Mouse (Mus musculus) hindbrain, embryonic 14.5 days (tissue): ENCODE measurements around the gene Bex4. TPM values are rescaled to one million over a fixed set of nuclear protein-coding genes. Genes with fewer than 3 reads are reported as not detected.
"Not testable (repeated sequence)": the region's sequence is repeated elsewhere in the genome, so short reads cannot be mapped to it uniquely, and the experiment has no call there.

Experiments
- ATAC-seq: fragments of 200-750 bp; cut with Nextera tagmentation; 2 replicates; pipeline ENCODE4 v1.8.0; 2017; ENCODE audit warnings: moderate number of reproducible peaks, mild to moderate bottlenecking, moderate TSS enrichment, moderate library complexity; ENCODE audit not compliant: low FRiP score
- DNase-seq: peaks from one replicate; pipeline ENCODE4 v3.0.0-alpha.2; 2015; ENCODE audit warnings: low spot score
- H3K27ac ChIP-seq: fragments of 300-500 bp; sonication (generic); 2 replicates; pipeline ENCODE4 v1.5.1; 2014; ENCODE audit warnings: mild to moderate bottlenecking, moderate library complexity
- H3K27me3 ChIP-seq: fragments of 300-500 bp; sonication (generic); 2 replicates; pipeline ENCODE4 v1.6.1; 2014; ENCODE audit warnings: mild to moderate bottlenecking, low read length, mixed read lengths; ENCODE audit not compliant: control insufficient read depth, insufficient read depth
- H3K36me3 ChIP-seq: fragments of 300-500 bp; sonication (generic); replicated peaks from 2 replicates; pipeline ENCODE4 v1.6.1; 2014; ENCODE audit not compliant: control insufficient read depth, insufficient read depth
- H3K4me1 ChIP-seq: fragments of 300-500 bp; sonication (generic); replicated peaks from 2 replicates; pipeline ENCODE4 v1.6.1; 2014; ENCODE audit warnings: antibody characterized with exemption, low read length, mixed read lengths; ENCODE audit not compliant: control insufficient read depth, insufficient read depth
- H3K4me2 ChIP-seq: fragments of 300-500 bp; sonication (generic); replicated peaks from 2 replicates; pipeline ENCODE4 v1.6.1; 2014; ENCODE audit warnings: mild to moderate bottlenecking, moderate library complexity
- H3K4me3 ChIP-seq: fragments of 300-500 bp; sonication (generic); replicated peaks from 2 replicates; pipeline ENCODE4 v1.5.1; 2014; ENCODE audit warnings: mild to moderate bottlenecking, low read length
- H3K9ac ChIP-seq: fragments of 300-500 bp; sonication (generic); 2 replicates; pipeline ENCODE4 v1.6.1; 2014
- H3K9me3 ChIP-seq: fragments of 300-500 bp; sonication (generic); 2 replicates; pipeline ENCODE4 v1.6.1; 2016; ENCODE audit warnings: low read length; ENCODE audit not compliant: control insufficient read depth
- WGBS: fragments of 180-500 bp; shearing (Covaris S2); extraction: QIAGEN DNeasy Blood & Tissue Kit; methylation state at CpG from one replicate; pipeline ENCODE4 v1.1.7; 2014; 5-methylcytosine and 5-hydroxymethylcytosine counted together
- polyA plus RNA-seq: library from polyadenylated mRNA; unstranded; fragments of >200 nt; fragmentation: Nextera tagmentation; extraction: Ambion mirVana; gene quantifications from 2 replicates; pipeline ENCODE4 v1.2.1, GENCODE M21; 2014

Bex4 gene
- polyA plus RNA-seq, 1 experiment from 2014 or later, result 140 TPM

DNA sequence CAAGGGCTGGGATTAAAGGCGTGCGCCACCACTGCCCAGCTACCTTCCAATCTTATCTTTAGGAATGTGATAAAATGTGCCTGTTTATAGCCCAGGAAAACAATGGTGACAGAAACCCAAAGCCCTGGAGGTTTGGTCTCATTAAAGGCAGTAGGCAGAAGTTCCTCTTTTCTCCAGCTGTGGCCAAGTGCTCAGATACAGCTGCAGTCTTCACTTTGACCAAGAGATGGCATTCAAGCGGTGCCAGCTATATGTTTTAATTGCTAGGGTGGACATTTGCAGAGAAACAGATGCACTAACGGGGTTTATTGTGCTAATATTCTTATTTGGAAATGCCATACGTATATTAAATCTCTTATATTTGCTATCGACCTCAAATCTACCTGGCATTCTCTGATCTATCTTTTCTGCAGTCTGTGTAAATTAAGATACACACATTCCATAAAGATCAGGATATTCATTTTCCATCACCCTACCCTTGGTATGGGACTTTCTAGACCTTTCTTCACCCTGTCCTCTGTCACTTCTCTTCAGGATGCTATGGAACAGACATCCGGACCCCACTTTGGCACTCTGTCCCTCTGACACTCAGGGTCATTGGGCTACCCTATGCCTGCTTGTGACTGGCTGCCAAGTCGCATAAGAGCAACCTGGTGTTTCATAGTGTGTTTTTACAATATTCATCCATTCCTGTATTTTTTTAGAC lies 11.6 kb upstream of the Bex4 start:
- ATAC-seq, result no peak
- H3K4me2 ChIP-seq, result no peak overlapping the region

GRCm38 (mm10) chrX:136127744-136128064 lies 11.1 kb upstream of the Bex4 start:
- peak; percentile 68 for DNase-seq
- Histone ChIP-seq H3K4me1 (no peaks in the 10 kb centered on the region), H3K9ac (no peak overlapping the region), H3K27ac (no peak overlapping the region), H3K4me2 (no peak overlapping the region), H3K4me3 (no peak overlapping the region), H3K36me3 (no peaks in the 10 kb centered on the region), H3K9me3 (no peaks in the 10 kb centered on the region), H3K27me3 (no peaks in the 10 kb centered on the region)
- ATAC-seq, result no peak
- 18% methylated on average over 5 of the region's 5 CpGs for WGBS

More for the DNA sequence above, 11.6 kb upstream of the Bex4 start:
- no peak overlapping the region for H3K27ac ChIP-seq
- H3K9me3 ChIP-seq, result no peaks in the 10 kb centered on the region
- no peak overlapping the region for H3K9ac ChIP-seq
- H3K27me3 ChIP-seq, result no peaks in the 10 kb centered on the region
- H3K36me3 ChIP-seq, result no peaks in the 10 kb centered on the region
- 60% methylated on average over 8 of the region's 8 CpGs for WGBS
- no peaks in the 10 kb centered on the region for H3K4me1 ChIP-seq
- peak; percentile 41 for DNase-seq
- no peak overlapping the region for H3K4me3 ChIP-seq

- no peak overlapping the region for H3K4me2 ChIP-seq
- 88% methylated on average over 4 of the region's 4 CpGs for WGBS
- no peak overlapping the region for H3K4me3 ChIP-seq
Observed at GRCm38 (mm10) chrX:136135559-136135958, 3.2 kb upstream of the Bex4 start.

DNA sequence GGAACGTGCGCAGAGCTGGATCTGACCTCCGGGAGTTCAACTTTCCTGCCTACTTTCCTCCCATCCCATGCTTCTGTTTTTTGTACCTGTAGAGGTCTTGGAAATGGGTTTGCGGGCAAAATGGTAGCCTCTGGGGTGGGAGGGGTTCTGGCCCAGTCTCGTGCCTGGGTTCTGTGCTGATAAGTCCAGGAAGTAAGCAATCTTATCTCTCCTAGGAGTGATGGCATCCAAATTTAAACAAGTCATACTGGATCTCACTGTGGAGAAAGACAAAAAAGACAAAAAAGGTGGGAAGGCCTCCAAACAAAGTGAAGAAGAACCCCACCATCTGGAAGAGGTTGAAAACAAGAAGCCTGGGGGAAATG lies 826 bp downstream of the Bex4 start:
- H3K9me3 ChIP-seq, H3K36me3 ChIP-seq, H3K27ac ChIP-seq, DNase-seq, ATAC-seq, H3K4me1 ChIP-seq, H3K27me3 ChIP-seq: not testable (repeated sequence)
- Histone ChIP-seq H3K4me2 (peak overlapping the region; percentile 51), H3K4me3 (peak overlapping the region; percentile 35), H3K9ac (peak overlapping the region; percentile 31; the same call in 1 of the 2 replicates)
- 29% methylated on average over 5 of the region's 5 CpGs for WGBS

More at GRCm38 (mm10) chrX:136135559-136135958, 3.2 kb upstream of the Bex4 start:
- no peaks in the 10 kb centered on the region for H3K4me1 ChIP-seq
- no peaks in the 10 kb centered on the region for H3K9me3 ChIP-seq
- no peak overlapping the region for H3K9ac ChIP-seq
- no peak overlapping the region for H3K27ac ChIP-seq
- no peak for DNase-seq
- no peaks in the 10 kb centered on the region for H3K27me3 ChIP-seq
- ATAC-seq, result no peak
- H3K36me3 ChIP-seq, result no peaks in the 10 kb centered on the region

- WGBS, result 85% methylated on average over 5 of the region's 5 CpGs
- Histone ChIP-seq H3K27me3 (no peaks in the 10 kb centered on the region), H3K9me3 (no peaks in the 10 kb centered on the region), H3K36me3 (no peaks in the 10 kb centered on the region), H3K27ac (no peak overlapping the region), H3K4me2 (no peak overlapping the region), H3K4me3 (no peak overlapping the region), H3K9ac (no peak overlapping the region), H3K4me1 (no peaks in the 10 kb centered on the region)
- DNase-seq (no peak), ATAC-seq (no peak)
Observed at GRCm38 (mm10) chrX:136141385-136141784, 2.6 kb downstream of the Bex4 start.

DNA sequence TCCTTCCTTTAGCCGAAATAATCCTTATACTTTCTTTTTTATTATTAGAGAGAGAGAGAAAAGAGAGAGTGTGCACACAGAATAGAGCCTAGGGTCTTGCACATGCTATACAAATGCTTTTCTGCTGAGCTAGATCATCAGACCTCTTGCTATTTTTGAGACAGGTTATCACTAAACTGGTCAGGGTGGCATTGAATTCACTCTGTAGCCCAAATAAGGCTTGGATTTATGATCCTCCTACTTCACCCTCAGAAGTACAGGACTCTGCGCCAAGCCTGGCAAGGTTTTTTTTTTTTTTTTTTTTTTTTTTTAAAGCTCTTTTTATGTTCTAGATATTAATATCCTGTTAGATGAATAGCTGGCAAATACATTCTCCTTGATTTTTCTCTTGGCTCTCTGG lies 4.9 kb downstream of the Bex4 start:
- no peaks in the 10 kb centered on the region for H3K4me1 ChIP-seq
- no peak overlapping the region for H3K4me3 ChIP-seq
- no peak overlapping the region for H3K27ac ChIP-seq
- H3K4me2 ChIP-seq, result no peak overlapping the region
- no peaks in the 10 kb centered on the region for H3K27me3 ChIP-seq
- WGBS, result 95% methylated on average over 2 of the region's 2 CpGs
- no peak overlapping the region for H3K9ac ChIP-seq
- H3K9me3 ChIP-seq, result no peaks in the 10 kb centered on the region
- DNase-seq, result no peak
- ATAC-seq, result no peak
- H3K36me3 ChIP-seq, result no peaks in the 10 kb centered on the region

GRCm38 (mm10) chrX:136144195-136144594 lies 5.4 kb downstream of the Bex4 start:
- WGBS, result 85% methylated on average over 7 of the region's 7 CpGs
- Histone ChIP-seq H3K4me3 (no peak overlapping the region), H3K27ac (no peak overlapping the region), H3K9me3 (no peaks in the 10 kb centered on the region), H3K4me1 (no peaks in the 10 kb centered on the region), H3K9ac (no peak overlapping the region), H3K36me3 (no peaks in the 10 kb centered on the region), H3K27me3 (no peaks in the 10 kb centered on the region), H3K4me2 (no peak overlapping the region)
- DNase-seq (no peak), ATAC-seq (no peak)

- Histone ChIP-seq H3K9ac (no peak overlapping the region), H3K9me3 (no peaks in the 10 kb centered on the region), H3K27ac (no peak overlapping the region), H3K27me3 (no peaks in the 10 kb centered on the region), H3K4me2 (peak overlapping the region; percentile 50), H3K36me3 (0 out of 2 replicates have a peak, but pooled peaks cover 8% of the 10 kb centered on the region), H3K4me3 (peak overlapping the region; percentile 45), H3K4me1 (no peaks in the 10 kb centered on the region)
- no peak for DNase-seq
- ATAC-seq, result no peak
- 60% methylated on average over 10 of the region's 10 CpGs for WGBS
Observed at GRCm38 (mm10) chrX:136170625-136171024, 31.8 kb downstream of the Bex4 start.

DNA sequence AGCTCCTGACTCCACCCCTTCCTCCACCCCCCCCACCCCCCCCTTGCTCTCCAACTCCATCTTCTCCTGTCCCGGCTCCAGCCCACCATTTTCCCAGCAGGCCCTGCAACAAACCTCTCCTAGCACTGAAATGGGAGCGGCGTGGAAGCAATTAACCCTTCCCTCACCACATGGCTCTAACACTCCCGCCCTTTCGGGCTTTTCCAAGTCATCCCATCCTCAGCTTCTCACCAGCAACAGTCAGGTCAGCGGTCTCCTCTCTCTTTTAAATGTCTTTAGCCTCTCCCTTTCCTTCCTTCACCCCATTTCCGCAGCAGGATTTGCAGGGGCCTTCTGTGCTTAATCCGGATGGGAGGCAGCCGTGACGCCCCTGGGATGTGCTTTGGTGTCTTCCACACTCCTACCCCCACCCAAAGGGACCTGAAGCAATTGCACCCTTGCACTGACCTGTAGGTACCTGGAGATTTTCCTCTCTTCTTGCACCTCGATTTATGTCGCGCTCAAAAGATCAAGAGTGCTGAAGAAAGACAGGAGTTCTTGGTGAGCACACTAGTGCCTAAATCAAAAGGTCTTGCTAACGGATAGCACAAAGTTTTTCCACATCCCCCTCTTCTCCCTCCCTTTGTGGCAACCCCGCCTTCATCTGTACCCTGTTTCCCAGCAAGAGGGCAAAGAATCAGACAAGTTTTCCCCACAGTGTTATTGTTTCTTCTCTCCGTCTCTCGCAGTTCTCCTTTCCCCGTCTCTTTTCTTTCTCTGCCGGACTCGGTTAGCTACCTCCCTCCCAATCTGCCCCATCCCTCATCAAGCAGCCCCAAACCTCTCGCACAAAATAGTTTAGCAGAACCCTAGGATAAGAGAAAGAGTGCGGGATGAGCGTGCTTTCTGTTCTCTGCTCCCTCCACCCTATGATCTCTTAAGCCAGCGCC lies 32.7 kb downstream of the Bex4 start:
- Histone ChIP-seq H3K4me2 (peak overlapping the region; percentile 50), H3K9ac (peak overlapping the region; percentile 64), H3K4me1 (no peaks in the 10 kb centered on the region), H3K9me3 (no peaks in the 10 kb centered on the region), H3K27ac (peak overlapping the region; percentile 91), H3K27me3 (no peaks in the 10 kb centered on the region), H3K4me3 (peak overlapping the region; percentile 45), H3K36me3 (0 out of 2 replicates have a peak, but pooled peaks cover 8% of the 10 kb centered on the region)
- 18% methylated on average over 24 of the region's 24 CpGs for WGBS
- ATAC-seq, result peak; percentile 73
- peak; percentile 65 for DNase-seq
